Mouse (Mus musculus): ENCODE data around the gene 2210407C18Rik.

The 2210407C18Rik gene

DNA sequence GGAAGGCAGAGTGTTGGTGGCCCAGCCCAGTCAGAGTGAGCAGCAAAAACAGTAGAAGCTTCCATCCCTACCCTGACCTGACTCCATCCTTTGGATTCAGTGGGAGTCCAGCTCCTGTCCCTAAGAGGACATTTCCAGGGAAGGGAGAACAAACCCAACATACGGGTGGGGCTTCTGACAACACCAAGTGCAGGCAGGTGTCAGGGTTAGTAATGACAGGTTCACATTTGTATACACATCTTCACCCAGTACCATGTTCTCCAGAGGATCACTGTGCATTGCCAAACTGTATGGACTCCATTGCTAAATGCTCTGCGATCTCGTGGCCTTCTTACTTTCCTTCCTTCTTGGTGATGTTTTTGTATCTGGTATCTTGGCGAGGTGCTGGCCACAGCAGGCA lies at the start of gene 2210407C18Rik:
TSS of gene 2210407C18Rik (minus strand) at position 101 of the 400 bp plus-strand sequence.
- no peak for DNase-seq

DNA sequence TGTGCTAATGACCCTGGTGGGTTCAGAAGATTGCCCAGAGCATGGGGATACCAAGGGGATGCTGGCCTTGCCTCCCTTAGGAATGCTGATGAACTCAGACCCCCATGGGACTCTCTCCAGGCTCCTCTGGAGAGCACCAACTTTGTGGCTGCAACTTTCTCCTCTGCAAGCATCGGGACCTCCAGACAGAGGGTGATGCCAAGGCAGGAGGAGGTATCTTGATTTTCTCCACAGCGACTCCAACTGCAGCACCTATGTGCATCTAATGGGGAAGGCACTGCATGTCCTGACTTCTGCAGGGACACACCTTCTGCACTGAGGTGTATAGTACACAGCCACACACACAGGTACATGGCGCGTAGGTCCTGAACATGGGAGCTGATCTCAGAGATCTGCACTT lies 42.7 kb upstream of the 2210407C18Rik start, which contains the start of gene Olfr322:
TSS of gene Olfr322 (plus strand) at position 187 of the 400 bp plus-strand sequence.
- DNase-seq = no peak

- no peak for DNase-seq
Observed at GRCm38 (mm10) chr11:58655151-58655550, 39.3 kb upstream of the 2210407C18Rik start.

DNA sequence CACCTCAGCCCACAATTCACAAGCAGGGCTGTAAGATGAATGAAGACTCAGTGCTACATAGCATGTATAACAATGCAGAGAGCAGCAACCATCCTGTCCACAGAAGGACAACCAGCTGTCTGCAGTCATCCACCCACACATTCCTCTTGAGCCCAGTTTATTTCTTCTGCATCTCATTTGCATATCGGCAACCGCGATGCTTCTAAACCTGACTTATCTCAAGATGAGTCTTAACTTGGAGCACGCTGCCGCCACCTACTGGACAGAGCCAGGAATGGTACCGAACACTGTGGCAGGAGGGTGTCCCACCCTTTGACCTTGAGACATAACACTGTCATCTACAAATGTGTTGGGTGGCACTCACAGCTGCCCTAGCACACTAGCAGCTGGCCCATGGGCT lies 27.5 kb upstream of the 2210407C18Rik start:
- peak; percentile 18 for DNase-seq

DNA sequence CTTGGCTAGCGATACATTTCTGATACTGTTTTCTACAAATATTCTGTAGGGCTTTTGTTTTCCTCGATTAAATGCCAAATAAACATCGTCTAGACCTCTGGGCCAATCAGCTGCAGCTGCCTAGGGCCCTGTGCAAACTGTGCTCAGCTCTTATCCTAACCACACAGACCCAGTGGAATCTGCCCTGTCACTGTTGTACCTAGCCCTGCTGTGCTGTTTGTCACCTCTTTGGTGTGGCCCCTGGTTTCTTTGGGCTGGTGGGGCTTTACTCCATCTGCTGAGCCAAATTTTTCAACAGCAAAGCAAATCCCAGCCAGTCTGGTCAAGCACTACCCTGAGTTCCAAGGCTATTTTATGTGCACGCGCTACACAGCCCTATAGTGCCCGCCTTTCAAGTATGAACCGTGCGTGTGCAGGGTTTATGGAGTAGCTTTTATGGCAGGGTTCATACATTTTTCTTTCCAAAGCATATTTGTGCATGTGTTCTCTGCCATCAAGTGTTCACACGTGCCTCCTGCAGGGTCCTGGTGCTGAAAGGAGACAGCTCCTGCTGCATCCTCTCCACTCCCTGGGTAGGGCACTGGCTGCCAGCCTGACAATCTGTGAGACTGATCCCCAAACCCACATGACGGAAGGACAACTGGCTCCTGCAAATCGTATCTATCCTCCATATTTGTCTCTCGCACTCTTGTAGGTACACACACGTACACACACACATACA lies 25.9 kb upstream of the 2210407C18Rik start:
- no peak for DNase-seq

- DNase-seq = no peak
Observed at GRCm38 (mm10) chr11:58641057-58641456, 25.2 kb upstream of the 2210407C18Rik start.

GRCm38 (mm10) chr11:58640272-58640867 lies 24.5 kb upstream of the 2210407C18Rik start, which contains the start of gene Trim58:
TSS of gene Trim58 (plus strand) at chr11:58640465.
- no peak for DNase-seq

- DNase-seq = no peak
Observed at GRCm38 (mm10) chr11:58638176-58638701, 22.4 kb upstream of the 2210407C18Rik start.

DNA sequence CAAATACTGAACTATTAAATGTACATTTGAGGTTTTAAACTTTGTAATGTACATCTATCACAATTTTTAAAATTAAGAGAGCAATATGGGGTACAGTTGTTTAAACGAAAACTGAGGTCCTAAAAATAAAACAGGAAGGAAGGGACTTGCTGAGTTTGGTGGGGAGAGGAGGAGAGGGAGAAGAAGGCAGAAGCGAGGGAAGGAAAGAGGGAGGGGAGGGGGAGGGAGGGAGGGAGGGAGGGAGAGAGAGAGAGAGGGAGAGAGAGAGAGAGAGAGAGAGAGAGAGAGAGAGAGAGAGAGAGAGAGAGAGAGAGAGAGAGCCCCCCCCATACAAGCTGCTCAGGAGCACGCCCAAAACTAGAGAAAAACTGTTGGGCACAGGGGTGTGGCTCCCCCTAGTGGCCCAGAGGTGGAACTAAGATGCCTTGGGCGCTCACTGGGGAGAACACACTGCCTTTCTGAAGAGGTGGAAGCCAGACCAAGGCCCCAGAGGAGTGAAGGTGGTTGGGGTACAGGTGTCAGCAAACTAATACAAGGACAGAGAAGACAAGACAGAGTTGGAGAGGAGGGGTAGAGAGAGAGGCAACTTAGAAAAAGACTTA lies 20.6 kb upstream of the 2210407C18Rik start:
- DNase-seq = peak; percentile 42

- DNase-seq = no peak
Observed at GRCm38 (mm10) chr11:58634878-58635277, 19.0 kb upstream of the 2210407C18Rik start.

- DNase-seq = no peak
Observed at GRCm38 (mm10) chr11:58630401-58630800, 14.5 kb upstream of the 2210407C18Rik start, which contains the start of gene Olfr323. TSS of gene Olfr323 (minus strand) at chr11:58630501.

GRCm38 (mm10) chr11:58626146-58626545 lies 10.3 kb upstream of the 2210407C18Rik start:
- DNase-seq = no peak

DNA sequence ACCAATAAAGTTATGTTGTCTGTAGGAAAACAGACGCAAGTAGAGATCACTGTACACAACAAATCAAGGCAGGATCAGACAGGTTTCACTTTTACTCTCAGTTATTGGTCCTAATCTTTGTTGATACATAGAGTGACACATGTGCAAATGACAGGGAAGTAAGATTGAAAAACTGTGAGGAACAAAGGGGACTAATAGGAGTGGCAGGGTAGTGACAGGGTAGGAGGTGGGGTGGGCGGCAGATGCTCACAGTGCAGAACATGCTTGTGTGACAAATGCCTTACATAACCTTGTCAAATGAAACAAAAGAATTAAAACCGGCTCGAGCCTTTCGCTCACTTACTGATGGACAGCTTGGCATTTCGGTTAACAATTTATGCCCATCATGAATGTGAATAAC lies 2.9 kb upstream of the 2210407C18Rik start:
- DNase-seq = peak; percentile 31

DNA sequence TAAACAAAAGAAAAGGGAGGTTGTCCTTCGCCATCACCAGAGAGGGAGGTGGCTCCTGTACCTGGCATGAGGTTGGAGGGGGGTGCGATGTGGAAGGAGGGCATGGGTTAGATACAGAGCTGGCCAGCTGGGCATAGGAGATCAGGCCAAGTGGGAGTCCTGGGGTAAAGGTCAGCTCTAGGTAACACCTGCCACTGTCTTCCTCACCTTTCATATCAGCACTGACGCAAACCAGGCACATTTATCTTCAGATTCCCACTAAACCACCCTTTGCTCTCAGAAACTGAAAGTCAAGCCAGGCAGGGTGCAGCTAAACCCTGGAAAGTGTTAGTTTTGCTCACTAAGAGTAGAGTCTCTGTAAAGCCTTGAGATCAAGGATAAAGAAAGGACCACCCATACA lies 2.5 kb upstream of the 2210407C18Rik start:
- no peak for DNase-seq

- DNase-seq = no peak
Observed at GRCm38 (mm10) chr11:58614526-58614925, 1.3 kb downstream of the 2210407C18Rik start.

DNA sequence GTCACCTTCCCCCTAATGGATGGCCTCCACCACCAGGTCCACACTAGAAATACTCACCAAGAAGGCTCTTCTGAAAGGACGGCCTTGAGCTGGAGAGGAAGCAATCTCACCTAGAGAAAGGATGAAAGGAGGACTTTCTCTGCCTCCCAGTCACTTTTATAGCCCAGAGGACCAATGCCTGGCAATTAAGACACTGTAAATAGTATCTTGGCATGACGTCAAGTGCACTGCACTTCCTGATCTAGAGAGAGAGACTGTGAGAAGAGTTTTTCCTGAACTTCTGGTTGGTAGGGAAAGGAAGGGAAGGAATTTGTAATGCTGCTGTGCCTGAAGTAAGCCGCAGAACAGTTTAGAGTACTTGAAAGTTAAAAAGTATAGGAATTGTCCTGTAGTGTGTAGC lies 2.5 kb downstream of the 2210407C18Rik start:
- DNase-seq = no peak

DNA sequence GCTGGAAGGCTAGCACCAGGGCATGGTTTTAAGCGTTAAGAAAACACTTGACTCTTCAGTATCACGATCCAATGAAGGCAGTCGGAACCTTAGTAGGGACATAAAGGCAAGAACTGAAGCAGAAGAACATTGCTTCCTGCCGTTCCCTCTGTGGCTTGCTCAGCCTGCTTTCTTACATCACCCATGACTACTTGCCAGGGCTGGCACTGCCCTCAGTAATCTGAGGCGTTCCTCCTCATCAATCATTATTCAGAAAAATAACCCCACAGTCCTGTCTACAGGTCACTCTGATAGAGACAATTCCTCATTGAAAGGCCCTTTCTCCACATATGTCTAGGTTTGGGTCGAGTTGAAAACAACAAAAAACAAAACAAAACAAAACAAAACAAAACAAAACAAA lies 8.8 kb downstream of the 2210407C18Rik start:
- DNase-seq = no peak

DNA sequence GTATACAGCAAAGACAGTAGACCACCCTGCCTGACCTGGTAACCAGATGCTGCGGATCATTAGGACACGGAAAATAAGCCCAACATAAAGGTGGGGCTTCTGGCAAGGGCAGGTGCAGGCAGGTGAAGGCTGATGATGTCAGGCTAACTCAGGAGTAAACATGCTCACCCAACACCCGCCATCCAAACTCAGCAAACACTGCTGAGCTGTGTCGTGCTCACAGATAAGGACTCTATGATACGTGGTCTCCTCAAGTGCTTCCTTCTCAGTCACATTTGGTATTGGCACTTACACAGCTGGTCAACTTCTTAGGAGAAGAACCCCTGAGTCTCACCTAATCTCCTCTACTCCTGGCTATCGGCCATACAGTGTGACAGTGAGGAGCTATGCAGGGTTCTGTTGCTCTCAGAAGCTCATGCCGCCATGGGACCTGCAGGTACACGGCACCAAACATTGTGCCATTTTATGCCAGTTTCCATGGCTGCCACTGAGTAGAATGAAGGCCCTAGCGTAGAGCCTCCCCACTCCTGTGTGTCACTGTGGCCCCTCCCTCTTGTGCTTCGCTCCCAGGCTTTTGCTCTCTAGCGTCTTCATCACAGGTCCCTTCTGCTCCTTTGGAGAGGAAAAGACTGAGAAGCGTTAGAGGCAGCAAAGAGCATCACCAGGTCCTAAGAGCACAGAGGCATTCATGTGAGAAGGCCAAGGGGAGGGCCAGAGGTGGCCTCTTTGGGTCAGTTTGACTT lies 9.5 kb downstream of the 2210407C18Rik start:
- DNase-seq = no peak

GRCm38 (mm10) chr11:58605228-58605627 lies 10.6 kb downstream of the 2210407C18Rik start:
- DNase-seq = no peak

GRCm38 (mm10) chr11:58604688-58605087 lies 11.2 kb downstream of the 2210407C18Rik start:
- no peak for DNase-seq

DNA sequence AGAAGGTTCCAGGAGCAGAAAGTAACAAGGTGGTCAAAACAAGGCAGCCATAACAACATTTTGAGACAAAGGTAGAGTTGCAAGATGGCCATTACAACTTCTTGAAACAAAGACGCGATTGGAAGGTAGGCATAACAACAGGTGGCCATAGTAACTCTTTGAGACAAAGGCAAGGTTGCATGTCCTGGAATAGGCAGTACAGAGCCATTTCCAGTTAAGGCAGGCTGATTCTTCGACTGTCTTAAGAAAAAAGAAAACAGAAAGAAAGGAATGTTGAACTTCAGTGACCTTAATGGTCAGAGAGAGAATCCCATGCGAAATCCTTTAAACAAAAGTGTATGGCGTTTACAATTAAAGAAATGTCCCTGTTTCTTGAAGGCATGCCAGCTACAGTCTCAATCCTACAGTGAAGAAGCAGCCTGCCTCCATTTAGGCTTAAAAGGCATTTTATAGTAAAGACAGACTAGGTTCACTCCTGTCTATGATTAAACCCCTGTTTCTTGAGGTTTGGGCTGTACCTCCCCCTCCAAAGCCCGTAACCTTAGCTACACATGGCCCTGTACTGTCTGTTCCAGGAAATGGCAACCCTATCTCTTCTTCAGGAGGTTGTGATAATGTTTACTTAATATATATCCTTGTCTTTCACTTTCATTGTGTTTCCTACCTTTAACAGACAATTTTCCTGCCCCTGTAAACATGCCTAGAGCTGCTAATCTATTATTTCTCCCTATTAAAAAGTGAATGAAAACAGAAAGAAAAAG lies 12.9 kb downstream of the 2210407C18Rik start:
- no peak for DNase-seq

GRCm38 (mm10) chr11:58602062-58602461 lies 13.8 kb downstream of the 2210407C18Rik start:
- DNase-seq = no peak
